Mouse (Mus musculus) embryonic fibroblast, embryonic 13.5 days (primary cell): ENCODE results near the gene Cep170b. TPM values are rescaled to one million over a fixed set of nuclear protein-coding genes. Genes with fewer than 3 reads are reported as not detected.

ENCODE experiments used
- H3K27ac ChIP-seq: 2 replicates; pipeline ENCODE4 v1.5.1; 2012; ENCODE audit warnings: low read length, control low read depth, inconsistent platforms; ENCODE audit not compliant: insufficient read depth
- H3K4me1 ChIP-seq: 2 replicates; pipeline ENCODE4 v1.6.1; 2011; ENCODE audit warnings: low read length; ENCODE audit not compliant: control insufficient read depth, insufficient read depth
- H3K4me3 ChIP-seq: 2 replicates; pipeline ENCODE4 v1.5.1; 2011; ENCODE audit warnings: mild to moderate bottlenecking, control low read depth, low read length; ENCODE audit not compliant: insufficient read depth
- CTCF ChIP-seq: IDR thresholded peaks from 2 replicates; pipeline ENCODE4 v1.5.1; 2011; ENCODE audit warnings: mild to moderate bottlenecking, control low read depth, low read length, moderate library complexity, borderline replicate concordance; ENCODE audit not compliant: insufficient read depth
- POLR2A ChIP-seq: IDR thresholded peaks from 2 replicates; pipeline ENCODE4 v1.6.1; 2011; ENCODE audit warnings: low read depth, mild to moderate bottlenecking, control low read depth, low read length, moderate library complexity
- polyA plus RNA-seq: library from polyadenylated mRNA; stranded (reverse); fragments of >200 nt; gene quantifications from 2 replicates; pipeline ENCODE4 v1.2.4, GENCODE M21; 2011; ENCODE audit warnings: low read depth; ENCODE audit not compliant: missing spikeins, insufficient read length

Cep170b gene
- polyA plus RNA-seq, 1 experiment: 55.0 TPM

DNA sequence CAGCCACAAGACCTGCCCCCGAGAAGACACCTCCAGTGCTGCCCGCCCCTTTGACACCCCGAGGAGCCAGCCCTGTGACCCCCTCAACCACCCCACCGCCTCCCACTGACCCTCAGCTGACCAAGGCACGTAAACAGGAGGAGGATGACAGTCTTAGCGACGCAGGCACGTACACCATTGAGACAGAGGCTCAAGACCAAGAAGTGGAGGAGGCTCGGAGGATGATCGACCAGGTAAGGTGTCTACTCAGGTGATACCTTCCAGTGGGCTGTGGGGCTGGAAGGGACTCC, 16.3 kb downstream of the Cep170b start:
- Histone ChIP-seq H3K27ac (no peak overlapping the region), H3K4me1 (no peaks in the 10 kb centered on the region), H3K4me3 (no peak overlapping the region)
- TF ChIP-seq CTCF (no peak), POLR2A (no peak)

DNA sequence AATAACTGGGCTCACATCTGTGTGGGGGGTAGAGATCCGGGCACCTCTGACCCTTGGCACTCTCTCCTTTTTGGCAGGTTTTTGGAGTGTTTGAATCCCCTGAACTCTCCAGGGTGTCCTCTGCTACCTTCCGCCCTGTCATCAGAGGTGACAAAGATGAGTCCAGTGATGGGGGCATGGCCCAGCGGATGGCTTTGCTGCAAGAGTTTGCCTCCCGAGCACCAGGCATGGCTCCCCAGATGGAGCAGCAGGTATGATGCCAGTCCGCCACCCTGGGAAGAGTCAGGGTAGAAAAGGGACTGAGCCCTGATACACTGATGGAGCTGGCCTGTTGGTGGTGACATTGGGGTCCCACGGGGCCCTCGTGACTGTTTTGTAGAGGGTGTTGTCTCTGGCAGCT, 16.8 kb downstream of the Cep170b start:
- Histone ChIP-seq H3K4me1 (no peaks in the 10 kb centered on the region), H3K27ac (no peak overlapping the region), H3K4me3 (no peak overlapping the region)
- no peak for TF ChIP-seq POLR2A

DNA sequence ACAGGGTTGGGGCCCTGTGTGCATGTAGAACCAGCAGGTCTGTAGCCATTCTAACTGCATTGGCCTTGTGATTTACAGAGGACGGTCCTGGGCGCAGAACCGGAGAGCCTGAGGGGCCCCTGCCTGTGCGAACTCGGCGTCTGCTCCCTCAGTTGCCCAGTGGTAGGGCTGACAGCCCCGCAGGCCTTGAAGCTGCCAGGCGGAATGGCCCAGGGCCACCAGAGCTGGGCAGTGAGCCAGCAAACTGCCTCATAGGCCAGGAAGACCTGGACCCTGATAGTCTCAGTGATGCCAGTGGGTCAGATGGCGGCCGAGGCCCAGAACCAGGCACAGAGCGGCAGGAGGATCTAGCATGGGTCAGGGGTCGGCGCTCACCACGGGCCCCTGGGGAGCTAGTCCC, 17.5 kb downstream of the Cep170b start:
- H3K27ac ChIP-seq: no peak overlapping the region
- no peak for TF ChIP-seq CTCF
- TF ChIP-seq POLR2A: no peak
- no peaks in the 10 kb centered on the region for H3K4me1 ChIP-seq

DNA sequence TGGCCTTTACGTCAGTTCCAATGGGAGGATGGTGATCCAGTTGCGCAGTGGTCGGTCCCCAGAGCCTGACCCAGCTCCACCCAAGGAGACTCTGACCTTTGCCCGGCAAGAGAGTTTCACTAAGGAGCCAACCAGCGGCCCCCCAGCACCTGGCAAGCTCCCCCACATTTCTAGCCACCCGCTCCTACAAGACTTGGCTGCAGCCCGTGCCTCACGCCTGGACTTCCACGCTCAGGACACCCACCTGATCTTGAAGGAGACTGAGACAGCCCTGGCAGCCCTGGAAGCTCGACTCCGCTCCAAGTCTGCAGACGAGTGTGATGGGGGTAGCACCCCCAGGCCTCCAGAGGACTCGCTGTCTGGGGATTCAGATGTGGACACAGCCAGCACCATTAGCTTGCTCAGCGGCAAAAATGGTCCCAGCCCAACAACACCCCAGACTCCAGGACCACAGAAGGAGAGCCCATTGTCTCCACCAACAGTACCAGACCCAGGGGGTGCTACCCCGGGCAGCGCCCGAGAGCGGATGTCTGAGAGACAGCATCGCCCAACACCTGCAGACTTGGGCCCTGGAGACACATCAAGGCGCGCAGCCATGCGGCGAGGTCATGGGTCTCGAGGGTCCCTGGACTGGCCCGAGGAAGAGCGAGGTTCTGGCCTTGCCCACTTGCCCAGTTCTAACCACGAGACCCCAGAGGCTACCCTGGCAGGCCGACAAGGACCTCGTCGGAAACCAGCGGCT, 18.2 kb downstream of the Cep170b start:
- H3K27ac ChIP-seq: no peak overlapping the region
- no peak for TF ChIP-seq POLR2A
- TF ChIP-seq CTCF: no peak
- H3K4me3 ChIP-seq: no peak overlapping the region
- no peaks in the 10 kb centered on the region for H3K4me1 ChIP-seq

More for the DNA sequence above, 17.5 kb downstream of the Cep170b start:
- H3K4me3 ChIP-seq: no peak overlapping the region

DNA sequence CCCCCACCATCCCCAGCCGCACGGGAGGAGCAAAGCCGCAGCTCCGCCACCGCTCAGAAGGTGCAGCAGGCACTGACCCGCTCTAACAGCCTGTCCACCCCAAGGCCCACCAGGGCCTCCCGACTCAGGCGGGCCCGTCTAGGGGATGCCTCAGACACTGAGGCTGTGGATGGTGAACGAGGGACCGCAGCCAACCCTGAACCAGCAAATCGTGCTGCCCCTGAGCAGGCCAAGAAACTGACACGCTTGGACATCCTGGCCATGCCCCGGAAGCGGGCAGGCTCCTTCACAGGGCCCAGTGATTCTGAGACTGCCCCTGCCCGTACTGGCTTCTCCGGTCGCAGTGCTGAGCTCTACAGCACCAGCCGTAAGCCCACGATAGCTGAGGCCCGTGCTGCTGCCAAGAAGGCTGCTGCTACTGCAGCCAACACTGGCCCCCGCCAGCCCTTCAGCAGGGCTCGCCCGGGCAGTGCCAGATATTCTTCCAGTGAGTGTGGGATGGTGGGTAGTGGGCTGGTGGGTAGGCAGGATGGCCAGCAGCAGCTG, 18.8 kb downstream of the Cep170b start:
- no peak for TF ChIP-seq CTCF
- no peak for TF ChIP-seq POLR2A
- Histone ChIP-seq H3K27ac (no peak overlapping the region), H3K4me3 (no peak overlapping the region), H3K4me1 (no peaks in the 10 kb centered on the region)

DNA sequence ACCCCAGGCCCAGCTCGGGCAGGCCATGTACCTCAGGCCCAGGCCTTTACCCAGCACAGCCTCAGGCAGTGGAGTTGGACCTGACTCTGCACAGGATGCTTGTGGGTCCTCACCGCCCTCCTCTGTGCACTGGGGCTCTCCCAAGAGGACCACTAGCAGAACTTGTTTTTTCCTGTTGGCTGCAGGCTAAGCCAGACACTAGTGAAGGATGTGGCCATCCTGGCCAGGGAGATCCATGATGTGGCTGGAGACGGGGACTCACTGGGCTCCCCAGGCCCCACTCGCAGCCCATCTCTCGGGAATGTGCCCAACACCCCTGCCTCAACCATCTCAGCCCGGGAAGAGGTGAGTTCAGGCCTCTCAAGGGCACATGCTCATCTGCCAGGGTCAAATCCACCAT, 22.5 kb downstream of the Cep170b start:
- TF ChIP-seq CTCF (no peak), POLR2A (no peak)
- Histone ChIP-seq H3K4me1 (no peaks in the 10 kb centered on the region), H3K4me3 (no peak overlapping the region), H3K27ac (peak overlapping the region; percentile 48)

DNA sequence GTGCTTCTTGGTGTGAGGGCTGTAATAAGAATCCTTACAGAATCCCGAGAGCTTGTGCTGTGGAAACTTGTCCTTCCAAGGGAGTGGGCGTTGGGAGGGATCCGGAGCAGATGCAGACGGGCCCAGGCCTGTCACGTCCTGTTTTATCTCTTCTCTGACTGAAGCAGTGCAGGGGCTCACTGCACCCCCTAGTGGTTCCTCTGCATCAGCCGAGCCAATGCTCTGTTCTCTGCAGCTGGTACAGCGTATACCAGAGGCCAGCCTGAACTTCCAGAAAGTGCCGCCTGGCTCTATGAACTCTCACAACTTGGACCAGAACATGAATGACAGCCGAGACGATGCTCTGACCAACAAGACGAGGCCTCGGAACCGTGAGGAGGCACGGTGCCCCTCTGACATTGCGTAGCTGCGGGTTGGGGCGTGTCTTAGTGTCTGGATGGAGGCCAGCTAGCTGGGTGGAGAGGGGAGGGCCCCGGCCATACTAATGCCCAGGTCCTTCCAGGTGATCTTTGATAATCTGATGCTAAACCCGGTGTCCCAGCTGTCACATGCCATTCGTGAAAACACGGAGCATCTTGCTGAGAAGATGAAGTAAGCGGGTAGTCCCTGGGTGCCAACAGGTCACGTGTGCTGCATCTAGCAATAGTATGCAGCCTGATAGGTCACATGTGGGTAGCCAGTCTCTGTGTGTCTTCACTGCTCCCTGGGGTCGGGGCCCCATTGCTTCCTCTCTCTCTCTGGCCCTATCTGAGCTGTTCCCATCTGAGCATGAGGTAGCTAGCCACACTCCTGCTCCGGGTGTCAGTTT, 23.1 kb downstream of the Cep170b start:
- TF ChIP-seq POLR2A (no peak), CTCF (peak; percentile 73)
- Histone ChIP-seq H3K27ac (peak overlapping the region; percentile 48), H3K4me1 (no peaks in the 10 kb centered on the region)

DNA sequence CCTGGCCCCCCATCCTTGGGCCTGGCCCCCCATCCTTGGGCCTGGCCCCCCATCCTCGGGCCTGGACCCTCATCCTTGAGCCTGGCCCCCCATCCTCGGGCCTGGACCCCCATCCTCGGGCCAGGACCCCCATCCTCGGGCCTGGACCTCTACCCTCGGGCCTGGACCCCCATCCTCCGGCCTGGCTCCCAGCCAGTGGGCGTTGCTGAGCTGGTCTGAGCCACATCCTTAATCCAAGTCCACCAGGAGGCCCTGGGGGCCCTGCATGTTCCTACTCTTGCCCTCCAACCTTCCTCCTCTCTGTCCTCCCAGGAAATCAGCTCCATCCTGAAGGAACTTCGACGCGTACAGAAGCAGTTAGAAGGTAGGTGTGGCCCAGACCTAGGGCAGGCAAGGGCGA, 24.0 kb downstream of the Cep170b start:
- Histone ChIP-seq H3K27ac (no peak overlapping the region), H3K4me1 (no peaks in the 10 kb centered on the region), H3K4me3 (no peak overlapping the region)
- TF ChIP-seq CTCF (no peak), POLR2A (no peak)

More for the DNA sequence above, 23.1 kb downstream of the Cep170b start:
- H3K4me3 ChIP-seq: no peak overlapping the region

DNA sequence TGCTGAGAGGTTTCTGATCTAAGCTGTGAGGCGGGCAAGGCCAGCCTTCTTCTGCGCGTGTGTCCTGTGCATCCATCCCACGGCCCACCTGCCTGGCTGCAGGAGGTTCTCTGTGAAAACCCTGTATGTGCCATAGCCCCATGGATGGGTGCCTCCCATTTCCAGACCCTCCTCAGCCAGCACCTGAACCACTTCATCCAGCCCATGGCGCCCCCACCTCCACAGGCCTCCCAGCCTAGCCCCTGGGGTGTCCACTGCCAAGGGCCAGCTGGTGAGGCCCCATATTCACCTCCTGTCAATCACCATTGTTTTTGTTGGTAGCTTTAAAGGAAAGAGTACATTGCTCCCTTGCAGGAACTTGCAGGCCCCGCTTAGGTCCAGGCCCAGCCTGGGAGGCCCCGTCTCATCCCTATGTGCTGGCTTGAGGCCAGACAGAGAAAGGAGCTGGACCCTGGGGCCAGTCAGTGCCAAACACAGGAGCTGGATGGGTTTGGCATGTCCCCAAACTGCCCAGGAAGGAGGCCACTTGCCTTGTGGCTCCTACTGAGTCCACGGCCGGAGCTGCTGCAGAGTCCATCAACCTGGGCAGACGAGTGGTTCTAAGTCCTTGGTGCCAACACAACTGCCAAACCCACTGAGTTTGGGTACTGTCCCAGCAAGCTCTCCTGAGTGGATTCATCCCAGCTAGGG, 24.8 kb downstream of the Cep170b start:
- H3K4me3 ChIP-seq: no peak overlapping the region
- H3K4me1 ChIP-seq: no peaks in the 10 kb centered on the region
- H3K27ac ChIP-seq: no peak overlapping the region
- TF ChIP-seq CTCF (no peak), POLR2A (no peak)

DNA sequence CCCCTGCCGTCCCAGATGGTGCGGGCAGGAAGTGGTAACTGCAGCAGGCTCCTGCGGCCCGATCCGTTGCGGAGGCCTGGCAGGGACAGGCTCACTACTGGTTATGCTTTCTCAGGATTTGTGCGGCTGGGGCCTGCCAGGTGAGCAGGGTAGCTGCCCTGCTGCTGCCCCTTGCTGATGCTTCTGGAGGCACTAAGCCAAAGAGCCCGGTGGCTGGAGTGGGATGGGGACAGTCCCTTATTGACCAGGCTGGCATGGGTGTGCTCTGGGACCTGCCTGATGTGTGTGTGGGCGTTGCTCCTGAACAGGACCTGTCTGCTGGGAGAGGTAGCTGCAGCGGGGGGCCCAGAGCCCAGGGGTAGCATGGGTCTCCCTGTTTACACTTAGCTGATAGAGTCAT, 25.5 kb downstream of the Cep170b start:
- Histone ChIP-seq H3K4me3 (no peak overlapping the region), H3K4me1 (no peaks in the 10 kb centered on the region), H3K27ac (no peak overlapping the region)
- TF ChIP-seq CTCF (no peak), POLR2A (no peak)
